Mouse (Mus musculus): Measurements from ENCODE around the gene 2410137M14Rik. TPM values are rescaled to one million over a fixed set of nuclear protein-coding genes. Genes with fewer than 3 reads are reported as not detected.
"Not testable (repeated sequence)": the region's sequence is repeated elsewhere in the genome, so short reads cannot be mapped to it uniquely, and the experiment has no call there.

Gene 2410137M14Rik
- total and polyA plus RNA-seq, 3 experiments, result not detected

- TF ChIP-seq TBP (IDR thresholded peaks at IDR 0.05; ENCODE audit: low read depth, low read length) (no peak), GABPA (IDR thresholded peaks at IDR 0.05; ENCODE audit: low read depth, low read length) (no peak), HCFC1 (IDR thresholded peaks at IDR 0.05; ENCODE audit: low read depth, low read length) (no peak), USF2 (IDR thresholded peaks at IDR 0.05; ENCODE audit: borderline replicate concordance in 1 of 2, insufficient read depth in 1 of 2, low read depth in 1 of 2, low read length in 2 of 2) (no peak), NRF1 (IDR thresholded peaks at IDR 0.05; ENCODE audit: insufficient read depth, low read depth, low read length, poor library complexity, severe bottlenecking) (no peak), MAZ (IDR thresholded peaks at IDR 0.05; ENCODE audit: low read depth, low read length) (no peak), ZKSCAN1 (IDR thresholded peaks at IDR 0.05; ENCODE audit: low read depth, low read length) (no peak), POLR2AphosphoS5 (IDR thresholded peaks at IDR 0.05; ENCODE audit: borderline replicate concordance, low read depth, low read length) (no peak), EP300 (IDR thresholded peaks at IDR 0.05; ENCODE audit: low read depth in 1 of 2, low read length in 2 of 2) (peak; percentile 88 to 92), RAD21 (IDR thresholded peaks at IDR 0.05; ENCODE audit: low read depth, low read length) (no peak), MXI1 (IDR thresholded peaks at IDR 0.05; ENCODE audit: low read depth, low read length) (no peak), ETS1 (IDR thresholded peaks at IDR 0.05; ENCODE audit: low read depth, low read length) (peak; percentile 77; the same call in 1 of the 2 replicates), JUND (IDR thresholded peaks at IDR 0.05; ENCODE audit: low read depth, low read length) (no peak), ZMIZ1 (IDR thresholded peaks at IDR 0.05; ENCODE audit: low read depth, low read length) (no peak), SIN3A (IDR thresholded peaks at IDR 0.05; ENCODE audit: low read length) (peak; percentile 61), UBTF (IDR thresholded peaks at IDR 0.05; ENCODE audit: borderline replicate concordance, insufficient read depth, low read depth, low read length) (no peak), MAX (IDR thresholded peaks at IDR 0.05; ENCODE audit: low read length) (peak; percentile 53; the same call in 1 of the 2 replicates)
Measured at GRCm38 (mm10) chr17:36992336-36993104, 11.5 kb upstream of the 2410137M14Rik start (continued).

- H3K79me2 ChIP-seq (ENCODE audit: control insufficient read depth, insufficient read depth, low read length, poor library complexity); H3K9me3 ChIP-seq (replicated peaks; ENCODE audit: insufficient read depth, low read length); H3K27me3 ChIP-seq (ENCODE audit: control insufficient read depth in 1 of 2, insufficient read depth in 2 of 2, low read length in 2 of 2); H3K4me3 ChIP-seq (ENCODE audit: control insufficient read depth in 1 of 2, insufficient read depth in 1 of 2, low read depth in 2 of 2, low read length in 2 of 2); H3K9ac ChIP-seq (ENCODE audit: control insufficient read depth, low read depth, low read length, poor library complexity, severe bottlenecking); H3K4me1 ChIP-seq (ENCODE audit: control insufficient read depth in 1 of 2, insufficient read depth in 2 of 2, low read length in 2 of 2); H3K27ac ChIP-seq (ENCODE audit: control insufficient read depth, low read depth, low read length): not testable (repeated sequence)
- H3K36me3 ChIP-seq (ENCODE audit: control insufficient read depth in 1 of 2, insufficient read depth in 2 of 2, low read length in 2 of 2), result peaks cover 0 to 11% of the 10 kb centered on the region in 2 experiments; a peak in 2 of 4 replicates
- peak; percentile 3 for DNase-seq (ENCODE audit: low read depth, low spot score)
Measured at GRCm38 (mm10) chr17:36990630-36991029, 9.6 kb upstream of the 2410137M14Rik start.

All from MEL (cell line).